Mouse (Mus musculus) limb, embryonic 10.5 days (tissue): ENCODE measurements around the gene Pde4a. TPM values are rescaled to one million over a fixed set of nuclear protein-coding genes. Genes with fewer than 3 reads are reported as not detected.

Experiments used
- DNase-seq: peaks from one replicate; pipeline ENCODE4 v3.0.0-alpha.2; 2017; ENCODE audit warnings: low spot score
- H3K27ac ChIP-seq: fragments of 300-500 bp; sonication (generic); 2 replicates; pipeline ENCODE4 v1.5.1; 2016; ENCODE audit warnings: mild to moderate bottlenecking
- H3K27me3 ChIP-seq: fragments of 300-500 bp; sonication (generic); 2 replicates; pipeline ENCODE4 v1.6.1; 2016; ENCODE audit warnings: low read depth, mild to moderate bottlenecking; ENCODE audit not compliant: poor library complexity, severe bottlenecking
- H3K36me3 ChIP-seq: fragments of 300-500 bp; sonication (generic); 2 replicates; pipeline ENCODE4 v1.6.1; 2016; ENCODE audit warnings: mild to moderate bottlenecking, moderate library complexity
- H3K4me1 ChIP-seq: fragments of 300-500 bp; sonication (generic); 2 replicates; pipeline ENCODE4 v1.6.1; 2016
- H3K4me3 ChIP-seq: fragments of 300-500 bp; sonication (generic); 2 replicates; pipeline ENCODE4 v1.5.1; 2016; ENCODE audit warnings: mild to moderate bottlenecking, moderate library complexity
- H3K9me3 ChIP-seq: fragments of 300-500 bp; sonication (generic); replicated peaks from 2 replicates; pipeline ENCODE4 v1.6.1; 2016; ENCODE audit warnings: mild to moderate bottlenecking
- WGBS: fragments of 180-500 bp; shearing (Covaris S2); methylation state at CpG from one replicate; pipeline ENCODE4 v1.1.7; 2016; 5-methylcytosine and 5-hydroxymethylcytosine counted together
- polyA plus RNA-seq: library from polyadenylated mRNA; unstranded; fragments of >200 nt; fragmentation: Nextera tagmentation; extraction: Ambion mirVana; gene quantifications from 2 replicates; pipeline ENCODE4 v1.2.1, GENCODE M21; 2016

Pde4a gene
- polyA plus RNA-seq, 1 experiment from 2014 or later, result 4.5 TPM

- H3K9me3 ChIP-seq, result no peaks in the 10 kb centered on the region
- H3K27ac ChIP-seq, result peak overlapping the region; percentile 68
- 0 out of 2 replicates have a peak, but pooled peaks cover 2% of the 10 kb centered on the region for H3K36me3 ChIP-seq
- H3K4me3 ChIP-seq, result peak overlapping the region; percentile 37
- DNase-seq, result no peak
- H3K27me3 ChIP-seq, result no peaks in the 10 kb centered on the region
- WGBS, result 45% methylated on average over 19 of the region's 19 CpGs
- peaks cover 31% of the 10 kb centered on the region for H3K4me1 ChIP-seq
These were observed 31.3 kb downstream of the Pde4a start for GRCm38 (mm10) chr9:21196521-21197433.

GRCm38 (mm10) chr9:21197981-21198380 lies 32.5 kb downstream of the Pde4a start:
- Histone ChIP-seq H3K4me3 (peak overlapping the region; percentile 21; the same call in 1 of the 2 replicates), H3K4me1 (peaks cover 31% of the 10 kb centered on the region), H3K27ac (peak overlapping the region; percentile 4; the same call in 1 of the 2 replicates), H3K36me3 (no peaks in the 10 kb centered on the region), H3K9me3 (no peaks in the 10 kb centered on the region), H3K27me3 (no peaks in the 10 kb centered on the region)
- DNase-seq, result peak; percentile 63
- WGBS, result 27% methylated on average over 4 of the region's 4 CpGs

GRCm38 (mm10) chr9:21198960-21199359 lies 33.4 kb downstream of the Pde4a start:
- WGBS, result 93% methylated on average over 3 of the region's 3 CpGs
- no peaks in the 10 kb centered on the region for H3K27me3 ChIP-seq

GRCm38 (mm10) chr9:21204156-21204527 lies 38.6 kb downstream of the Pde4a start:
- Histone ChIP-seq H3K4me3 (peak overlapping the region; percentile 58), H3K27ac (peak overlapping the region; percentile 62; the same call in 1 of the 2 replicates), H3K9me3 (no peaks in the 10 kb centered on the region), H3K4me1 (peaks cover 15% of the 10 kb centered on the region), H3K27me3 (no peaks in the 10 kb centered on the region), H3K36me3 (no peaks in the 10 kb centered on the region)
- peak; percentile 30 for DNase-seq
- WGBS, result 19% methylated on average over 8 of the region's 8 CpGs

More at GRCm38 (mm10) chr9:21198960-21199359, 33.4 kb downstream of the Pde4a start:
- Histone ChIP-seq H3K4me3 (no peak overlapping the region), H3K4me1 (peaks cover 31% of the 10 kb centered on the region), H3K27ac (no peak overlapping the region), H3K36me3 (no peaks in the 10 kb centered on the region), H3K9me3 (no peaks in the 10 kb centered on the region)
- no peak for DNase-seq

- H3K9me3 ChIP-seq, result no peaks in the 10 kb centered on the region
- H3K4me3 ChIP-seq, result peak overlapping the region; percentile 58
- H3K4me1 ChIP-seq, result peaks cover 15% of the 10 kb centered on the region
- no peaks in the 10 kb centered on the region for H3K36me3 ChIP-seq
- no peaks in the 10 kb centered on the region for H3K27me3 ChIP-seq
- peak; percentile 73 for DNase-seq
- H3K27ac ChIP-seq, result peak overlapping the region; percentile 62
- WGBS, result 3% methylated on average over 23 of the region's 23 CpGs
These were observed 39.2 kb downstream of the Pde4a start for GRCm38 (mm10) chr9:21204528-21205272.

- Histone ChIP-seq H3K4me3 (no peak overlapping the region), H3K27ac (no peak overlapping the region), H3K4me1 (peaks cover 24% of the 10 kb centered on the region), H3K36me3 (no peaks in the 10 kb centered on the region), H3K9me3 (no peaks in the 10 kb centered on the region), H3K27me3 (no peaks in the 10 kb centered on the region)
- WGBS, result 91% methylated on average over 6 of the region's 6 CpGs
- no peak for DNase-seq
These were observed 41.3 kb downstream of the Pde4a start for GRCm38 (mm10) chr9:21206848-21207247.

GRCm38 (mm10) chr9:21208626-21209025 lies 43.1 kb downstream of the Pde4a start:
- DNase-seq, result no peak
- H3K36me3 ChIP-seq, result no peaks in the 10 kb centered on the region
- H3K9me3 ChIP-seq, result no peaks in the 10 kb centered on the region
- no peak overlapping the region for H3K4me3 ChIP-seq
- no peak overlapping the region for H3K27ac ChIP-seq
- 69% methylated on average over 2 of the region's 2 CpGs for WGBS
- H3K4me1 ChIP-seq, result peaks cover 24% of the 10 kb centered on the region
- H3K27me3 ChIP-seq, result no peaks in the 10 kb centered on the region

- 78% methylated on average over 6 of the region's 6 CpGs for WGBS
- no peaks in the 10 kb centered on the region for H3K36me3 ChIP-seq
- peaks cover 9% of the 10 kb centered on the region for H3K4me1 ChIP-seq
- no peak overlapping the region for H3K4me3 ChIP-seq
- no peaks in the 10 kb centered on the region for H3K9me3 ChIP-seq
- no peaks in the 10 kb centered on the region for H3K27me3 ChIP-seq
- H3K27ac ChIP-seq, result peak overlapping the region; percentile 30; the same call in 1 of the 2 replicates
- DNase-seq, result no peak
These were observed 45.3 kb downstream of the Pde4a start for GRCm38 (mm10) chr9:21210821-21211220.

- WGBS, result 88% methylated on average over 7 of the region's 7 CpGs
- 0 out of 2 replicates have a peak, but pooled peaks cover under 1% of the 10 kb centered on the region for H3K27me3 ChIP-seq
These were observed 46.1 kb downstream of the Pde4a start for GRCm38 (mm10) chr9:21211624-21212023.

GRCm38 (mm10) chr9:21213617-21214190 lies 48.2 kb downstream of the Pde4a start:
- Histone ChIP-seq H3K27ac (no peak overlapping the region), H3K9me3 (no peaks in the 10 kb centered on the region), H3K36me3 (no peaks in the 10 kb centered on the region), H3K4me3 (no peak overlapping the region), H3K27me3 (peaks cover 12% of the 10 kb centered on the region; the same call in 1 of the 2 replicates), H3K4me1 (peaks cover 13% of the 10 kb centered on the region)
- 42% methylated on average over 7 of the region's 7 CpGs for whole genome bisulfite sequencing
- DNase-seq, result peak; percentile 69

More at GRCm38 (mm10) chr9:21211624-21212023, 46.1 kb downstream of the Pde4a start:
- no peak for DNase-seq
- Histone ChIP-seq H3K36me3 (no peaks in the 10 kb centered on the region), H3K4me1 (peaks cover 13% of the 10 kb centered on the region), H3K27ac (no peak overlapping the region), H3K9me3 (no peaks in the 10 kb centered on the region), H3K4me3 (no peak overlapping the region)

- WGBS, result 71% methylated on average over 25 of the region's 25 CpGs
- H3K27ac ChIP-seq, result no peak overlapping the region
- no peak for DNase-seq
These were observed 50.7 kb downstream of the Pde4a start for GRCm38 (mm10) chr9:21216050-21216841.

GRCm38 (mm10) chr9:21219820-21220219 lies 54.3 kb downstream of the Pde4a start:
- 54% methylated on average over 3 of the region's 3 CpGs for WGBS
- no peak overlapping the region for H3K4me3 ChIP-seq

More at GRCm38 (mm10) chr9:21216050-21216841, 50.7 kb downstream of the Pde4a start:
- Histone ChIP-seq H3K9me3 (no peaks in the 10 kb centered on the region), H3K27me3 (peaks cover 12% of the 10 kb centered on the region; the same call in 1 of the 2 replicates), H3K4me1 (peaks cover 9% of the 10 kb centered on the region), H3K4me3 (no peak overlapping the region), H3K36me3 (no peaks in the 10 kb centered on the region)

More at GRCm38 (mm10) chr9:21219820-21220219, 54.3 kb downstream of the Pde4a start:
- H3K9me3 ChIP-seq, result no peaks in the 10 kb centered on the region
- peaks cover 12% of the 10 kb centered on the region; the same call in 1 of the 2 replicates for H3K27me3 ChIP-seq
- no peak for DNase-seq
- no peaks in the 10 kb centered on the region for H3K36me3 ChIP-seq
- H3K27ac ChIP-seq, result no peak overlapping the region
- H3K4me1 ChIP-seq, result peaks cover 9% of the 10 kb centered on the region
